Mouse (Mus musculus): ENCODE measurements around the gene Polr2g. TPM values are rescaled to one million over a fixed set of nuclear protein-coding genes. Genes with fewer than 3 reads are reported as not detected.

Gene Polr2g
- polyA plus RNA-seq, 1 experiment from 2014 or later, result 157 TPM

GRCm38 (mm10) chr19:8819596-8820423, 21.4 kb upstream of the Polr2g start, which contains the start of gene Hnrnpul2:
Hnrnpul2 (plus strand) TSS chr19:8820010.
- H3K4me3 ChIP-seq (ENCODE audit: low read depth, low read length), result peak within 1 kb of the TSS; percentile 97
- H3K36me3 ChIP-seq (ENCODE audit: control insufficient read depth, insufficient read depth, low read length), result peaks cover 44% of the 10 kb centered on the region
- peak within 1 kb of the TSS; percentile 96 for H3K9ac ChIP-seq (ENCODE audit: low read depth, low read length)
- H3K4me1 ChIP-seq (ENCODE audit: control insufficient read depth, insufficient read depth, low read length), result peaks cover 26% of the 10 kb centered on the region
- WGBS, result under 1% methylated on average over 63 of the region's 83 CpGs
- peak within 1 kb of the TSS; percentile 99 for H3K27ac ChIP-seq (replicated peaks; ENCODE audit: low read depth, low read length)
- peak; percentile 100 for DNase-seq (ENCODE audit: low spot score)
- peak within 1 kb of the TSS; percentile 92 for H3K4me2 ChIP-seq (ENCODE audit: low read depth, low read length)
- no peaks in the 10 kb centered on the region for H3K9me3 ChIP-seq (ENCODE audit: control insufficient read depth, low read length)
- H3K27me3 ChIP-seq (replicated peaks; ENCODE audit: control insufficient read depth, insufficient read depth, low read length), result no peaks in the 10 kb centered on the region
- peak; percentile 96 for ATAC-seq (ENCODE audit: low read depth)

- ATAC-seq (ENCODE audit: low read depth) (peak; percentile 93), DNase-seq (ENCODE audit: low spot score) (peak; percentile 100)
- under 1% methylated on average over 33 of the region's 33 CpGs for WGBS
- peak within 1 kb of the TSS; percentile 99 for H3K27ac ChIP-seq (replicated peaks; ENCODE audit: low read depth, low read length)
- peak within 1 kb of the TSS; percentile 96 for H3K9ac ChIP-seq (ENCODE audit: low read depth, low read length)
- H3K27me3 ChIP-seq (replicated peaks; ENCODE audit: control insufficient read depth, insufficient read depth, low read length), result no peaks in the 10 kb centered on the region
- H3K36me3 ChIP-seq (ENCODE audit: control insufficient read depth, insufficient read depth, low read length), result peaks cover 44% of the 10 kb centered on the region
- H3K4me2 ChIP-seq (ENCODE audit: low read depth, low read length), result peak within 1 kb of the TSS; percentile 92
- H3K4me3 ChIP-seq (ENCODE audit: low read depth, low read length), result peak within 1 kb of the TSS; percentile 97
- H3K9me3 ChIP-seq (ENCODE audit: control insufficient read depth, low read length), result no peaks in the 10 kb centered on the region
- H3K4me1 ChIP-seq (ENCODE audit: control insufficient read depth, insufficient read depth, low read length), result peaks cover 26% of the 10 kb centered on the region
Measured at GRCm38 (mm10) chr19:8818801-8819595, 20.6 kb upstream of the Polr2g start, which contains the start of gene Ttc9c. Ttc9c (minus strand) TSS chr19:8819333.

- H3K4me3 ChIP-seq (ENCODE audit: low read depth, low read length), result peak overlapping the region; percentile 97
- 21% methylated on average over 14 of the region's 14 CpGs for WGBS
- peaks cover 26% of the 10 kb centered on the region for H3K4me1 ChIP-seq (ENCODE audit: control insufficient read depth, insufficient read depth, low read length)
- H3K27me3 ChIP-seq (replicated peaks; ENCODE audit: control insufficient read depth, insufficient read depth, low read length), result no peaks in the 10 kb centered on the region
- no peak for DNase-seq (ENCODE audit: low spot score)
- H3K36me3 ChIP-seq (ENCODE audit: control insufficient read depth, insufficient read depth, low read length), result peaks cover 44% of the 10 kb centered on the region
- no peaks in the 10 kb centered on the region for H3K9me3 ChIP-seq (ENCODE audit: control insufficient read depth, low read length)
- ATAC-seq (ENCODE audit: low read depth), result no peak
- peak overlapping the region; percentile 96 for H3K9ac ChIP-seq (ENCODE audit: low read depth, low read length)
- peak overlapping the region; percentile 99 for H3K27ac ChIP-seq (replicated peaks; ENCODE audit: low read depth, low read length)
- H3K4me2 ChIP-seq (ENCODE audit: low read depth, low read length), result peak overlapping the region; percentile 92
Measured at GRCm38 (mm10) chr19:8818301-8818798, 20.0 kb upstream of the Polr2g start.

GRCm38 (mm10) chr19:8817001-8817400, 18.6 kb upstream of the Polr2g start:
- H3K27ac ChIP-seq (replicated peaks; ENCODE audit: low read depth, low read length), result no peak overlapping the region
- H3K9ac ChIP-seq (ENCODE audit: low read depth, low read length), result peak overlapping the region; percentile 15; the same call in 1 of the 2 replicates
- DNase-seq (ENCODE audit: low spot score) (no peak), ATAC-seq (ENCODE audit: low read depth) (no peak)
- H3K4me2 ChIP-seq (ENCODE audit: low read depth, low read length), result peak overlapping the region; percentile 92
- peaks cover 50% of the 10 kb centered on the region for H3K36me3 ChIP-seq (ENCODE audit: control insufficient read depth, insufficient read depth, low read length)
- H3K27me3 ChIP-seq (replicated peaks; ENCODE audit: control insufficient read depth, insufficient read depth, low read length), result no peaks in the 10 kb centered on the region
- 72% methylated on average over 3 of the region's 3 CpGs for WGBS
- peak overlapping the region; percentile 0; the same call in 1 of the 2 replicates for H3K4me3 ChIP-seq (ENCODE audit: low read depth, low read length)
- H3K9me3 ChIP-seq (ENCODE audit: control insufficient read depth, low read length), result no peaks in the 10 kb centered on the region
- peaks cover 18% of the 10 kb centered on the region for H3K4me1 ChIP-seq (ENCODE audit: control insufficient read depth, insufficient read depth, low read length)

- Histone ChIP-seq H3K27me3 (replicated peaks; ENCODE audit: control insufficient read depth, insufficient read depth, low read length) (no peaks in the 10 kb centered on the region), H3K9me3 (ENCODE audit: control insufficient read depth, low read length) (no peaks in the 10 kb centered on the region), H3K4me2 (ENCODE audit: low read depth, low read length) (no peak overlapping the region), H3K27ac (replicated peaks; ENCODE audit: low read depth, low read length) (no peak overlapping the region), H3K36me3 (ENCODE audit: control insufficient read depth, insufficient read depth, low read length) (peaks cover 60% of the 10 kb centered on the region), H3K9ac (ENCODE audit: low read depth, low read length) (no peak overlapping the region), H3K4me1 (ENCODE audit: control insufficient read depth, insufficient read depth, low read length) (peaks cover 14% of the 10 kb centered on the region), H3K4me3 (ENCODE audit: low read depth, low read length) (no peak overlapping the region)
- WGBS, result 76% methylated on average over 11 of the region's 11 CpGs
- ATAC-seq (ENCODE audit: low read depth) (no peak), DNase-seq (ENCODE audit: low spot score) (no peak)
Measured at GRCm38 (mm10) chr19:8815812-8816211, 17.4 kb upstream of the Polr2g start.

- no peak overlapping the region for H3K4me3 ChIP-seq (ENCODE audit: low read depth, low read length)
- no peaks in the 10 kb centered on the region for H3K9me3 ChIP-seq (ENCODE audit: control insufficient read depth, low read length)
- no peaks in the 10 kb centered on the region for H3K27me3 ChIP-seq (replicated peaks; ENCODE audit: control insufficient read depth, insufficient read depth, low read length)
- H3K36me3 ChIP-seq (ENCODE audit: control insufficient read depth, insufficient read depth, low read length), result peaks cover 73% of the 10 kb centered on the region
- no peak overlapping the region for H3K9ac ChIP-seq (ENCODE audit: low read depth, low read length)
- no peak overlapping the region for H3K4me2 ChIP-seq (ENCODE audit: low read depth, low read length)
- ATAC-seq (ENCODE audit: low read depth) (no peak), DNase-seq (ENCODE audit: low spot score) (no peak)
- H3K4me1 ChIP-seq (ENCODE audit: control insufficient read depth, insufficient read depth, low read length), result 0 out of 2 replicates have a peak, but pooled peaks cover 3% of the 10 kb centered on the region
- 97% methylated on average over 5 of the region's 5 CpGs for WGBS
- H3K27ac ChIP-seq (replicated peaks; ENCODE audit: low read depth, low read length), result no peak overlapping the region
Measured at GRCm38 (mm10) chr19:8806810-8807209, 8.4 kb upstream of the Polr2g start.

GRCm38 (mm10) chr19:8803879-8804660, 5.7 kb upstream of the Polr2g start:
- no peak for ATAC-seq (ENCODE audit: low read depth)
- H3K36me3 ChIP-seq (ENCODE audit: control insufficient read depth, insufficient read depth, low read length), result peaks cover 47% of the 10 kb centered on the region

More at GRCm38 (mm10) chr19:8803879-8804660, 5.7 kb upstream of the Polr2g start:
- Histone ChIP-seq H3K27me3 (replicated peaks; ENCODE audit: control insufficient read depth, insufficient read depth, low read length) (no peaks in the 10 kb centered on the region), H3K9me3 (ENCODE audit: control insufficient read depth, low read length) (no peaks in the 10 kb centered on the region), H3K4me3 (ENCODE audit: low read depth, low read length) (no peak overlapping the region), H3K4me2 (ENCODE audit: low read depth, low read length) (no peak overlapping the region), H3K27ac (replicated peaks; ENCODE audit: low read depth, low read length) (no peak overlapping the region), H3K9ac (ENCODE audit: low read depth, low read length) (no peak overlapping the region), H3K4me1 (ENCODE audit: control insufficient read depth, insufficient read depth, low read length) (0 out of 2 replicates have a peak, but pooled peaks cover 6% of the 10 kb centered on the region)
- 92% methylated on average over 11 of the region's 11 CpGs for WGBS
- no peak for DNase-seq (ENCODE audit: low spot score)
